Comparison of ENCODE assay signal across 8 mouse cellular contexts in the genomic region with DNA sequence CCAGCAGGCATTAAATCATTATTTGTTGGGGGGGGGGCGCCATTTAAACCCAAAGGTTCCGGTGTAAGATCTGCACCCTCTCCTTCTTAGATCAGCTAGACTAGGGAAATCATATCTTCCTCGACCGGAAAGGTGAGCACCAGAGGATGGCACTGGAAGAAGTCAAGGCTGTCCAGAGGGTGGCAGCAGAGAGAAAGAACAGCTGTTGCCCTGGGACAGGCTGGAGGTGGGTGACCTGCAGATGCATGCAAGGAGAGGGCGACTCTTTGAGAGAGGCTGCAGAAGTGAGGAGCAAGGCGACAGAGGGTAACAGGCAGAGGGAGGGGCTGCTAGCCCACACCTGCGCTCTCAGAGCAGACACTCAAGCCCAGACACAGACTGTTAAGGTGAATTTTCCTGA. TPM values are rescaled to one million over a fixed set of nuclear protein-coding genes. Genes with fewer than 3 reads are reported as not detected.
DNase-seq lines count a peak whose midpoint lies in the region; ATAC-seq and TF ChIP-seq lines count a peak whose summit lies in the region.

No protein-coding gene starts in this region.

- H3K27me3 ChIP-seq in kidney, embryonic 15.5 days: peaks cover 11% of the 10 kb centered on the region; the same call in 1 of the 2 replicates
- H3K27me3 ChIP-seq in lung, postnatal 0 days (replicated peaks; ENCODE audit: insufficient read depth, low read length): no peaks in the 10 kb centered on the region

- no peak for TF ChIP-seq EP300 in lung, postnatal 0 days (IDR thresholded peaks at IDR 0.05)

- H3K9ac ChIP-seq in kidney, embryonic 15.5 days: no peak overlapping the region
- no peak overlapping the region for H3K9ac ChIP-seq in lung, postnatal 0 days (replicated peaks; ENCODE audit: low read depth)

- no peak overlapping the region for H3K4me3 ChIP-seq in kidney, embryonic 15.5 days (replicated peaks)
- H3K4me3 ChIP-seq in lung, postnatal 0 days (ENCODE audit: low read depth, low read length): no peak overlapping the region

- TF ChIP-seq CTCF in lung, postnatal 0 days (IDR thresholded peaks at IDR 0.05): peak; percentile 80

- ATAC-seq in kidney, embryonic 15.5 days (replicated peaks; ENCODE audit: low FRiP score): peak; percentile 87
- peak; percentile 50; the same call in 1 of the 2 replicates for ATAC-seq in lung, postnatal 0 days

- no peaks in the 10 kb centered on the region; the same call in 1 of the 2 replicates for H3K9me3 ChIP-seq in kidney, embryonic 15.5 days (replicated peaks)
- no peaks in the 10 kb centered on the region for H3K9me3 ChIP-seq in lung, postnatal 0 days (ENCODE audit: low read length)

- WGBS in kidney, embryonic 15.5 days: 12% methylated on average over 7 of the region's 7 CpGs
- WGBS in lung, postnatal 0 days: 17% methylated on average over 7 of the region's 7 CpGs

- H3K4me1 ChIP-seq in kidney, embryonic 15.5 days: peaks cover 6% of the 10 kb centered on the region; the same call in 1 of the 2 replicates
- no peaks in the 10 kb centered on the region for H3K4me1 ChIP-seq in lung, postnatal 0 days (ENCODE audit: insufficient read depth, low read depth, low read length)

- peak; percentile 14 for DNase-seq in 3134 (ENCODE audit: extremely low read depth, insufficient read length, low spot score)
- peak; percentile 76 for DNase-seq in R1 (ENCODE audit: low read depth, low spot score)
- DNase-seq in cerebellum, postnatal 36 days: peak; percentile 66 to 69
- peak; percentile 30 for DNase-seq in heart, adult 8-10 months (ENCODE audit: low spot score)
- DNase-seq in lung, postnatal 0 days (ENCODE audit: low spot score): peak; percentile 64
- peak; percentile 62 for DNase-seq in ovary, postnatal 36 days (ENCODE audit: low spot score)
- DNase-seq in thymus, postnatal 36 days: peak; percentile 85 to 89

- H3K36me3 ChIP-seq in kidney, embryonic 15.5 days: no peaks in the 10 kb centered on the region
- no peaks in the 10 kb centered on the region for H3K36me3 ChIP-seq in lung, postnatal 0 days (ENCODE audit: insufficient read depth, low read length)

- H3K4me2 ChIP-seq in kidney, embryonic 15.5 days: no peak overlapping the region
- no peak overlapping the region for H3K4me2 ChIP-seq in lung, postnatal 0 days (replicated peaks; ENCODE audit: low read depth, low read length)

- H3K27ac ChIP-seq in kidney, embryonic 15.5 days: no peak overlapping the region
- no peak overlapping the region for H3K27ac ChIP-seq in lung, postnatal 0 days (ENCODE audit: low read length)

RNA-seq across cellular contexts. Expression of gene Spon1, which starts 8.2 kb away (rescaled TPM):
- 10 to 100 TPM in 3 of 4 experiments, 1 to 10 TPM in 1; 7.6 to 12.9 (median 11.5) TPM for total RNA-seq in heart, adult 8-10 months (2022)
- 12.8 and 13.9 TPM in 2 replicates for polyA plus RNA-seq in kidney, embryonic 15.5 days (2015; fragmentation: Nextera tagmentation; extraction: Ambion mirVana)
- 35.1 and 35.9 TPM in 2 replicates for polyA plus RNA-seq in lung, postnatal 0 days (2015; fragmentation: Nextera tagmentation; extraction: Ambion mirVana)

Comparison
In these comparisons a context has a peak if more than half of its experiments do, and no peak if none do; other contexts are left out.
1. DNase-seq: peak in every context shown above with its lines; median percentile 87 in thymus, postnatal 36 days; 76 in R1; 68 in cerebellum, postnatal 36 days; 64 in lung, postnatal 0 days; 62 in ovary, postnatal 36 days; 30 in heart, adult 8-10 months; 14 in 3134.